Mouse (Mus musculus): ENCODE measurements around the gene Plcb1. TPM values are rescaled to one million over a fixed set of nuclear protein-coding genes. Genes with fewer than 3 reads are reported as not detected.

Gene Plcb1
- total RNA-seq, 4 experiments from 2014 or later: 130 to 150 (median 139) TPM

DNA sequence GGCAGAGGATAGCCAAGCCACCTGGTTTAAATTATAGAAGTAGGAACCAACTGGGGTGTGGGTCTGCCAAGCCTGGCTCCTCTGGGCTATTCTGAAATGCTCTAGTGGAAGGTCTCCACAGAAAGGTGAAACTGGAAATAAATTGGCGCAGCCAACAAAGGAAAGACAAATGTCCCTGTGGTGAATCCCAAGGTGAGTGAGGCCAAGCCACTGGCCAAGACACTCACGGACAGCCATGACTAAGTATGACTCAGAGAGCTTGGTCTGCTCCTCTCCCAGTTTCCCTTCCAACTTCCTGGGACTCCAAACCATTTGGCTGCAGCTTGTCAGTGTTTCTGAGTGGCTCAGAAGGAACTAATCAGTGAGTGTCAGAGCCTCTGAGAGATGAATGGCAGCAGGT is 126.7 kb downstream of the Plcb1 start:
- DNase-seq (ENCODE audit: low spot score in 2 of 2): no peak

DNA sequence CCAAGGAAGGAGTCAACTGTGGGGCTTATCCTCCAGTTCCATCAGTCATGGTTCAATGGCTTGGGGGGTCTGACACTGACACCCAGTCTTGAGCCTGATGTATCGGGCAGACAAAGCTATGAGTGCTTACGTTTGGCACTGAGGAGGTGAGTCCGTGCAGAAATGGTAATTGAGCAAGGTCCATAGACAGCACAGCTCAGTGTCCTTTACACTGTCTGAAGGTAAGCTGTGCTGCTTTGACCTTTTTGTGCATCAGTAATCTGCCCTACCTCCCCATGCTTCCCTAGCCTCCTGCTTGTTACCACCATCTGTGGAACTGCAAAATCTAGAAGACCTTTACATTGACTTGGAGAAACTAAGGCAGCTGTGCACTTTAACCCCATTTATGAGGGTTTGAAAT is 127.7 kb downstream of the Plcb1 start:
- DNase-seq (ENCODE audit: low spot score in 2 of 2): no peak

GRCm38 (mm10) chr2:134914091-134914550 is 128.3 kb downstream of the Plcb1 start:
- DNase-seq (ENCODE audit: low spot score in 2 of 2): no peak

DNA sequence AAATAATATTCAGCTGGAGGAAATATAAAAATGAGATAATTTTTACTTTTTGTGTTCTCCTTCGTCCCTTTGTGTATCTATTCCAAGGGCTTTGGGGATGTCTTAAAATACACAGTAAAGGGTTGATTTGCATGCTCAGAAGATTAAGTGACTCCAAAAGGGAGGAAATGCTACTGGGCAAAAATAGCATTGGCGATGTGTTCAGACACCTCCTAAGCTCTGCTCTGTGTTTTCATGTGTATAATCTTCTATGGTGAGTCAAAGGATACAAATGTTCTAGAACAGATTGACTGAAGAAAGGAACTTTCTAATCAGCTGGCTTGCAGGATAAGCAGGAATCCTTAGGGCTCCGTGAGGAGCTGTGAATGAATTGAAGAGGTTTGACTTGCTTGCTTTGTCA is 129.2 kb downstream of the Plcb1 start:
- DNase-seq (ENCODE audit: low spot score in 2 of 2): no peak

DNA sequence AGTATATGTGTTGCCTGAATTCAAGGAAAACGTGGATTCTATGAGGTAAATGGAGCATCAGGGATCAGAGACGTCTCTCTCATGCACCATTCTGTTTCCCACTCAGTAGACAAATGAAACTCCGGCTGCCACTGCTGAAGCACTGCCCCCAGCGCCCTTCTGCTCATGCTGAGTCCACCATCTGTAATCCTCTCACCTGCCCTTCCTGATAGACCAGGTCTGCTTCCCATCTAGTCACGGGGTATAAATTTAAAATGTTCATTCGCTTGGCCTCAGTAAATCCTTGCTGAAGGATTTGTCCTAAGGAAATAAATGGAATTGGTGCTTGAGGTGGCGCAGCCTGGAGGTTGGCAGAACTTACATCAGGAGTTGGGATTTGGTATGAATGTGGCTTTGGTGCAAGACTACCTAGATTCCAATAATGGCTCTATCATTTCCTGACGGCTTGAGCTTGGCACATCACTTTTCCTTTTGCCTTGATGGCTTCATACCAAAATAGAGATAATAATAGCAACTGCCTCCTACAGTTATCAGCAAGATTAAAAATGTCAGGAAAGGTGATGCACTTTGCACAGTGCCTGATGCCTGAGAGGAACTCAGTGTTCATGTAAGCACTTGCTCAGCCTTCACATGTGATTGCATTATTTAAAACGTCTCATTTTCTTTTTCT is 134.9 kb downstream of the Plcb1 start:
- DNase-seq (ENCODE audit: low spot score in 2 of 2): no peak

DNA sequence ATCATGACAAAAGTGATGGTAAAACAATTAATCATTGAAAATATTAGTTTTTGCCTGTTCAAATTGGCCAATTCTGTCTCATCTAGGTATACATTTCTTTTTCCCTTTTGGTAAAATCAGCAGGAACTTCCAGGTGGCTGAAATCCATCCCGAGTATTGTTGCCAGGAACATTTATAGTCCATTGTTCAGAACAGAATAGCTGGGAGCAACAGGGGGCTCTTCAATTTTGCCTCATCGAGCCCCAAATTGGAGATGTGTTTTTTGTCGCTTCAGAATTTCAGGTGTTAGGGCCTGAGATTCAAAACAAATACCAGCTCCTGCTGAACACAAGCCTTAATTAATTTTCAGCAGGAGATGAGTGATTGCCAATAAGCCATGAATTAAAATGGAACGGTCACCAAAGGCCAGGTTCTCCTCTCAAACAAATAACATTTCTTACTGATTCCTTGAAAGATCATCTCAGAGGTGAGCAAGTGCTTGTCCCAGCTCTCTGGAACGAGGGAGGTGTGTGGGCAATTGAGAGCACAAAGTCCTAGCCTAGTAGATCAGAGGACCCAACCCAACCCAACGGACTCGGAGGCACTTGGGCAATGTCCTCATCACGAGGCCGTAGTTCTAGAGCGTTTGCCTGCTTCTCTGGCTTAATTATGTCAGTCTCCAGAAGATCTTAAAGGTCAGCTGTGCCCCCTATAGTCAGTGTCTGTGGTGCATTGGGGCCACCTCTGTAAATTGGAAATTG is 136.9 kb downstream of the Plcb1 start:
- no peak for DNase-seq (ENCODE audit: low spot score in 2 of 2)

- DNase-seq (ENCODE audit: low spot score in 2 of 2): no peak
Observed at GRCm38 (mm10) chr2:134924143-134924655, 138.3 kb downstream of the Plcb1 start.

GRCm38 (mm10) chr2:134926266-134926665 is 140.4 kb downstream of the Plcb1 start:
- no peak for DNase-seq (ENCODE audit: low spot score in 2 of 2)

DNA sequence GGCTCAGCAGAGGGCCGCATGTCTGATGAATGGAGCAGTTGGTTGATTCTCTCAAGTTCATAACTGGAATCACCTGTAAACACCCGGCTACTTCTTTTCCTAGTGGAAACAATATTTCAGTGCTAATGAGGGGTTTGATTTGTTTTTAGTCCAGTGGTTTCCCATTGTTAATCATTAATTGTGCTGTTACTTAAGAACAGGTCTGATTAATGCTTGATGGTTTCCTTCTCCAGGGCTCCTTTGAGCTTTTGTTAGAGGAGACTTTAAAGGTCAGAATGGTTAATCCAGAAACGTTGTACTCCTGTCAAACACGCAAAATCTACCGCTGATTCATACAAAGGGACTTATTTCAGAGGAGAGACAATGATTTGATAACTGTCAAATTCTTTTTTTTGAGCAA is 141.2 kb downstream of the Plcb1 start:
- no peak for DNase-seq (ENCODE audit: low spot score in 2 of 2)

DNA sequence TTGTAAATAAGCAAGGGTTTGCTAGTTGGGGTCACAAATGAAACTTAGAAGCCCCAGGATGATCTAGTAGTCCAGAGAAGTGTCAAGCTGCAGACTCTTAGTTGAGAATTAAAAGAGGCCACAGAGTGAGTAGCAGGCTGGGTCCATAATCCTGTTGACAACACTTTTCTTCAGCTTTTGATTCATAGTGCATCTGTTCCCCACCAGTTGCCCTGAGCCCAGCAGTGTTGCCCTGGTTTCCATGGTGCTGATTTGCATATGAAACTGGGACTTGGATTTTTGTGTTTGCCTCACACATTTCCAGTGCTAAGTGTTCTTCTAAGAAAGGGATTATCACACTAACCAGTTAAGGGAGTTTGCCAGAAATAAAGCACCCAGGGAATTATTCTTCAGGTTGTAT is 143.6 kb downstream of the Plcb1 start:
- DNase-seq (ENCODE audit: low spot score in 2 of 2): peak; percentile 60 to 75

DNA sequence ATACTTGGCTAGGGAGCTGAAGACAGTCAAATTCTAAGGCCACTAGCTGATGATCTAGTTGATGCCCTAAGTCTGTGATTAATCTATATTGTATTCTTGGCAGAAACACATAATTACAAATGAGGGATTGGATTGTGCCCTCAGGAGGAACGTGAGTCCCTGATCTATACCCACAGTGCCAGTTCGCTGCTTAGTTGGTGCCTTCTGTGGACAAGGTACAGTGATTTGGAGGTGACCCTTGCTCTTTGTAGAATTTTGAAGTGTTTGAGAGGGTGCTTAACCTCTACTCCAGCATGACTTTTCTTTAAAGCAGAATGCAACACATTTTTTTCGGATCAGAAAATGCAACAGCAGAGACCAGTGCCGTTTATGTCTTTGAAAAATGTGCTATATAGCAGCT is 145.1 kb downstream of the Plcb1 start:
- DNase-seq (ENCODE audit: low spot score in 2 of 2): no peak

GRCm38 (mm10) chr2:134931756-134932421 is 146.0 kb downstream of the Plcb1 start:
- no peak for DNase-seq (ENCODE audit: low spot score in 2 of 2)

DNA sequence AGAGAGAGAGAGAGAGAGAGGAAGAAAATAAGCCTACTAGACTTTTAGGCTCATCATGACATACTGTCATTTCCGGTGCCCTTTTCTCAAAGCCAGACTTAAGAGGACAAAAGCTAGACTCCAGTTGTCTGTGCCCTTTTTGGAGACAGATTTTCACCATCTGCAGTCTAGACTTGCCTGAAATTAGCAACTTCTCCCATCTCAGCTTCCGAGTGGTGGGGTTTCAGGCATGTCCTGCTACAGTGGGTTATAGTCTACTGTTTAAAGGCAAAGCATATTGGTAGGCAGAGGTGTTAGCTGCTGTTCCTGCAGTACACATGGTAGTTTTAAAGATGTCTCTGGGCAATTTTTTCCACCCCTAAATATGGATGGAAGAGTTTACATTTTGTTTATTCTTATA is 149.6 kb downstream of the Plcb1 start:
- no peak for DNase-seq (ENCODE audit: low spot score in 2 of 2)

DNA sequence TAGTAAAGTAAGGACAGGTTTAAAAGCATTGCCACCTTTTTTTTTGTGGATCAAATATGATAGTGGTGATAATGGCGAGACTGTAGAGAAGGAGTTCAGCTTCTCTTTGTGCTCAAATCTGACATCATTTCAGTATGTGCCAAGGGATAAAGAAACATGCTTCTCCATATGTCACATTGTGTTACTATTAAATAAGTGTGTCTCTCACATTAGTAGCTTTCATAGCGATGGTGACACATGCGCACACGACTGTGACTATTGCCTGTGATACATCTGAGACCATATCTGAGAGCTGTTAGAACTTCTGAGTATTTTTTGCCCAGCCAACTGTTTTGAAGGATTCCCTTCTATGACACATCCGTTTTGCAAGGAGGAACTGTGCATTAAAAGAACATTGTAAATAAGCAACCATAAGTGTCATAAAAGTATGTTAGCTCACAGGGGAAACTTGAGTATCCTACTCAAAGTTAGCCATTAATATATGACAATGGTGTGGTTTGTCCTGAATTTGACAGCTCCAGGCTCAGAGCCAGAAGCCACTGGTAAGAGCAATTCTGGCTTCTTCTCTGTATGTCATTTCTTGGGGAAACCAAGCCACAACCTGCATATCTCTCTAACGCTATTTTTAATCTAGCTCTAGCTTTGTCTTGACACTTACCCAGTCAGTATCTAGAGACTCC is 150.2 kb downstream of the Plcb1 start:
- DNase-seq (ENCODE audit: low spot score in 2 of 2): no peak

DNA sequence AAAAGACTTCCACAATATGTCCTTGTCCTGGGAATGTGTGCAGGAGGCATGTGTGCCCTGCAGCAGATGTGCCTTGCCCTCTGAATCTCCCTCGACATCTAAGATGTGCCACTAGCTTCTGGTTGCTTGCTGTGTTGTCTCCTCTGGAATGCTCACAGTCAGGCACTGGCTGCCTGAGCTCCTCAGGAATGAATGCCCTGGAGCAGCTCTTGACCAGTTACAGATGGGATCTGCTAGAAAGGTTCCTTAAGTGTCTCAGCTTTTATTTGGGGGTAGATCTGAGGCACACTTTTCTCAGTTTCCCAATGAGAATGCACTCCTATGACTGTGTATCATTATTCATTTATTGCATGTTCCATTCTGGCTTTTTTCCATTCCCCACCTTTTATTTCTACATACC is 151.8 kb downstream of the Plcb1 start:
- no peak for DNase-seq (ENCODE audit: low spot score in 2 of 2)

GRCm38 (mm10) chr2:134942039-134942438 is 156.2 kb downstream of the Plcb1 start:
- no peak for DNase-seq (ENCODE audit: low spot score in 2 of 2)

DNA sequence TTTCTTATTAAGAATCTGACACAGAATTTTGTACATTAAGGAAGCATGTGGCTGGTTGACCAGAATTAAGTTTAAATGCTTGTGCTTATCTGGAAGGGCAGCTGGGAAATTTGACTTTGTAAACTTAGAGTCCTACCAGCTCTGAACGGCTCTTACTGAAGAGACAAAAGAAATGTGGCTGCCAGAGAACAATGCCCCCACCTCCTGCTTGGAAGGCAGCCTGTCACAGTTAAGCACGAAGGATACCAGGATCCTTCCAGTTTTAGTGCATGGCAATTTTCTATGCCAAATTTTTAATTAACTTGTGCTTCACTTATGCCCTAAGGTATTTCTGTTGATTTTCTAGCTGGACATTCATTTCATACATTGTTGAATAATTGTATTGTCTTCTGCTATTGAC is 157.1 kb downstream of the Plcb1 start:
- DNase-seq (ENCODE audit: low spot score in 2 of 2): no peak

DNA sequence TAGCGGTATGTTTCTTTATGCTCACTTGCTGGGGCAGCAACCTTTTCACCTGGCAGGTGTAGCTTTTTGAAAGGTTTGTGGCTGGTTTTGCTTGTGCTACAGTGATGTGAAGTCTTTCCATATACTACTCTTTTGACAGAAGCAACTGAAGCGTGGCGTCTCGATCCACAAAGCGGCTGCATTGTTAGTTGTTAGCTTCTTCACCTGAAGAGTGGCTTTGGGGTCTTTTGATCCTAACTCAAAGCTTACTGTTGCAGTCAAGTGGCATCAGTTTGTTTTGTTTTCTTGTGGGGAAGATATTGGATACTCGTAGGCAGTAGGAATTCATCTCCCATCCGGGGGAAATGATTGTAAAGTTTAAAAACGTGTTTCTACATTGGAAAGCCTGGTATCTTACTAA is 160.5 kb downstream of the Plcb1 start:
- DNase-seq (ENCODE audit: low spot score in 2 of 2): no peak

DNA sequence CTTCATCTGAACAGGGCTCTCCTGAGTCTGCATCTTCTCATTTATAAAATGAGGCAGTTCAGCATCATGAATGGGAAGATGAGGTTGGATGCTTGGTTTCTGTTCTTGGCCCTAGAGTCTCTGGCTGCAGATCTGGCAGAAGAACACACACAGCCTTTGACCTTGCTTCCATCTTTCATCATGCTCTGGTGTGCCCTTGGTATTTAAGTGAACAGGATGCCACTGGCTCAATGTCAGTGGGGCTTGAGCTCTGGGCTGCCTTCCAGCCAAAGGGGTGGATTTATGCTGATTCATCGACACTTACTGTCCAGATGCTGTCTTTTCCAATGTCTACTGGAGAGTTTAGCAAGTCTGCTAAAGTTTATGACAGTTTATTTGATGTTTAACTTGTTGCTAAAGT is 161.0 kb downstream of the Plcb1 start:
- no peak for DNase-seq (ENCODE audit: low spot score in 2 of 2)

GRCm38 (mm10) chr2:134952088-134952487 is 166.2 kb downstream of the Plcb1 start:
- no peak for DNase-seq (ENCODE audit: low spot score in 2 of 2)

GRCm38 (mm10) chr2:134956436-134956835 is 170.6 kb downstream of the Plcb1 start:
- no peak for DNase-seq (ENCODE audit: low spot score in 2 of 2)

GRCm38 (mm10) chr2:134966131-134966530 is 180.3 kb downstream of the Plcb1 start:
- no peak for DNase-seq (ENCODE audit: low spot score in 2 of 2)
